Mouse (Mus musculus) liver, adult 2 months (tissue): ENCODE measurements around the gene Cep164.

Experiments used
- CTCF ChIP-seq: fragments of 200-500 bp; IDR thresholded peaks from 2 replicates; pipeline ENCODE4 v1.5.1; 2011; ENCODE audit warnings: low read depth, low read length, control low read depth
- POLR2A ChIP-seq: fragments of 200-500 bp; IDR thresholded peaks from 2 replicates; pipeline ENCODE4 v1.6.1; 2011; ENCODE audit warnings: low read length, control low read depth; ENCODE audit not compliant: insufficient read depth; ENCODE audit errors: extremely low read depth

DNA sequence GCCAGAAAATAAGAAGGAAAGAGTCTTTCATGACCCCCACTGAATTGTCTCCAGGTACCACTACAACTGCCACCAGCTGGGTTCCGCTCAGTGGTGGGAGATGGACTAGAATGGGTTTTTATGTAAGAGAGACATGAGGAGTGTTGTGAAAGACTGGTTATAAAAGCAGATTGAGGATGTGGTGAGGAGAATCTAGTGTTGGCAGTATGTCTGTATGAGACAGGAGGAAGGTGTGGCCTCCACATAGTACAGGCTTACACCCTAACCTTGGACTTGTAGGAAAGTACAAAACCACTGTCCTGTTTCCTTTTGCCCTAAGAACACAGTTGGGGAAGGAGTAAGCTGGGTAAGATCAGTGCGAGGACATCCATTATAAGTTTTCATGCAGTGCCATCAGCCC is 25.2 kb upstream of the Cep164 start:
- TF ChIP-seq CTCF, result no peak
- no peak for TF ChIP-seq POLR2A
